Mouse (Mus musculus) lung, postnatal 14 days (tissue): ENCODE results near the gene Sema6d.

Experiments
- DNase-seq: peaks from one replicate; pipeline ENCODE4 v3.0.0; 2021

Sema6d gene

DNA sequence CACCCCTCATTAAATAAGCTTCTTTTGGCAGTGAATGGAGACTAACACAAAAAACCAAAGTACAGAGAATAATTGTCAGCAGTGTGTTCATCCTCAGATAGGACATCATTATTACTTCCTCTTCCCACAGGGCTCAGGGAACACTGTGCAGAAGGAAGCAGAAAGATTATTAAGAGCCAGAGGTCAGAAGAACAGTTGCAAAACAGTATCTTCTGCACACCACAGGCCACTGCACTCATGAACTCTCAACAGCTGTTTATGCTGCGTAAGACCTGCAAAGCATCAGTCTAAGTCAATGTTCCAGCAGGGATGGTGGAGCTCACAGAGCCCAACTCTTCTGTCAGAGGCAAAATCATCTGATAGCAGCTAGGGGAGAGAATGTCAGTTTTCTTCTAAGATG is 600.6 kb downstream of the Sema6d start:
- DNase-seq = no peak

GRCm38 (mm10) chr2:124702621-124703020 is 612.9 kb downstream of the Sema6d start:
- DNase-seq = no peak

- DNase-seq = no peak
Observed at GRCm38 (mm10) chr2:124704922-124705321, 615.2 kb downstream of the Sema6d start.

- no peak for DNase-seq
Observed at GRCm38 (mm10) chr2:124705806-124706205, 616.0 kb downstream of the Sema6d start.

DNA sequence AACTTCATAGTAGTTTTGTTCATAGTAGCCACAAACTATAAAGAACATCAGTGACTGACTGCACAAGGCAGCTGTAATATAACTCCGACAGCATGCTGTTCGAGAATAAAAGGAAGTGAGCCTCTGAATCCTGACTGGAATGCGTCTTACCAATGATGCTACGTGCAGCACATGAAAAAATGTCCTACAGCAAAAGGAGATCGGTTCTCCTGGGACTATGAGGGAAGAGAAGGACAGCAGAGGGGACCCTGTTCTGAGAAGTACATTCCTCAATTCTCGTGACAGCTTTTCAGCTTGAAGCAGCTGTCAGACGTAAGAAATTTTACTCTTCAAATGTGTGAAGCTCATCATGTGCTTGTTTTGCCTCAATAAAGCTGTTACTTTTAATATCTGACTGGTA is 617.1 kb downstream of the Sema6d start:
- DNase-seq = no peak
